Mouse (Mus musculus) kidney, adult 2 months (tissue): ENCODE data around the gene Gm10024.

Experiments used
- CTCF ChIP-seq: fragments of 200-500 bp; conservative IDR thresholded peaks from 2 replicates; pipeline ENCODE4 v1.5.1; 2011; ENCODE audit warnings: low read depth, mild to moderate bottlenecking, control low read depth, low read length, moderate library complexity, mixed read lengths; ENCODE audit not compliant: insufficient read depth, insufficient read length
- POLR2A ChIP-seq: fragments of 200-500 bp; IDR thresholded peaks from one replicate; pipeline ENCODE4 v1.6.1; 2011; ENCODE audit warnings: low read depth, low read length, control low read depth

- no peak for TF ChIP-seq POLR2A
- TF ChIP-seq CTCF: no peak
Measured at GRCm38 (mm10) chr10:77673765-77674164, 37.5 kb upstream of the Gm10024 start.
